Mouse (Mus musculus): Measurements from ENCODE around the gene Emg1. TPM values are rescaled to one million over a fixed set of nuclear protein-coding genes. Genes with fewer than 3 reads are reported as not detected.
A peak's percentile ranks its signal among the peaks of the same experiment; 100 is the strongest.

The Emg1 gene
- polyA plus RNA-seq, 1 experiment from 2014 or later, result 205 TPM

DNA sequence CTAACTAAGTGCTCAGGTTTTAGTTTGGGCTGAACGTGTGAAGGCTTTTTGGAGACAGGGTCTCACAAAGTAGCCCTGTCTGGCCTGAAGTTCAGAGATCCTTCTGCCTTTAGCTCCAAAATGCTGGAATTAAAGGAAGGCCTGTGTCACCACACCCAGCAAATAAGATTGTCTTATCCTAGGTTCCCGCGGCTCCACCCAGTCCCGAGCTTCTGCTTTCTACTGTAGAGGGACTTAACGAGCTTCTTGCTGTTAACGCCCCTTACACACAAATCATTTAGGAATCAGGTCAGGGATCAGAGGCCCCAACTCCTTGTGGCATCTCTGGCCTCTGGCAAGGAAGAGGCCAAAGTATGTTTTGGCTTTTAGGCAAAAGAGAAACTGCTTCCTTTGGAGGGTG lies 39.9 kb downstream of the Emg1 start:
- no peak overlapping the region for H3K4me3 ChIP-seq (ENCODE audit: low read depth, low read length)
- H3K36me3 ChIP-seq (ENCODE audit: control insufficient read depth, insufficient read depth, low read length), result no peaks in the 10 kb centered on the region
- no peak overlapping the region for H3K4me2 ChIP-seq (replicated peaks; ENCODE audit: low read depth, low read length)
- ATAC-seq (ENCODE audit: insufficient number of reproducible peaks, insufficient read depth, low FRiP score, low read depth), result no peak
- WGBS, result 54% methylated on average over 6 of the region's 6 CpGs
- H3K27ac ChIP-seq (ENCODE audit: low read length), result no peak overlapping the region
- H3K4me1 ChIP-seq (ENCODE audit: control insufficient read depth, insufficient read depth, low read length), result no peaks in the 10 kb centered on the region
- H3K9me3 ChIP-seq (ENCODE audit: control insufficient read depth, low read depth, low read length), result no peaks in the 10 kb centered on the region
- H3K9ac ChIP-seq (replicated peaks; ENCODE audit: low read depth, low read length), result no peak overlapping the region
- H3K27me3 ChIP-seq (ENCODE audit: control insufficient read depth, insufficient read depth, low read length), result no peaks in the 10 kb centered on the region

- no peak for ATAC-seq (ENCODE audit: insufficient number of reproducible peaks, insufficient read depth, low FRiP score, low read depth)
- Histone ChIP-seq H3K27me3 (ENCODE audit: control insufficient read depth, insufficient read depth, low read length) (no peaks in the 10 kb centered on the region), H3K4me2 (replicated peaks; ENCODE audit: low read depth, low read length) (no peak overlapping the region), H3K36me3 (ENCODE audit: control insufficient read depth, insufficient read depth, low read length) (no peaks in the 10 kb centered on the region), H3K9me3 (ENCODE audit: control insufficient read depth, low read depth, low read length) (no peaks in the 10 kb centered on the region), H3K4me1 (ENCODE audit: control insufficient read depth, insufficient read depth, low read length) (no peaks in the 10 kb centered on the region), H3K9ac (replicated peaks; ENCODE audit: low read depth, low read length) (no peak overlapping the region), H3K27ac (ENCODE audit: low read length) (no peak overlapping the region), H3K4me3 (ENCODE audit: low read depth, low read length) (no peak overlapping the region)
- WGBS, result 84% methylated on average over 7 of the region's 7 CpGs
Observed at GRCm38 (mm10) chr6:124670281-124670900, 41.6 kb downstream of the Emg1 start.

DNA sequence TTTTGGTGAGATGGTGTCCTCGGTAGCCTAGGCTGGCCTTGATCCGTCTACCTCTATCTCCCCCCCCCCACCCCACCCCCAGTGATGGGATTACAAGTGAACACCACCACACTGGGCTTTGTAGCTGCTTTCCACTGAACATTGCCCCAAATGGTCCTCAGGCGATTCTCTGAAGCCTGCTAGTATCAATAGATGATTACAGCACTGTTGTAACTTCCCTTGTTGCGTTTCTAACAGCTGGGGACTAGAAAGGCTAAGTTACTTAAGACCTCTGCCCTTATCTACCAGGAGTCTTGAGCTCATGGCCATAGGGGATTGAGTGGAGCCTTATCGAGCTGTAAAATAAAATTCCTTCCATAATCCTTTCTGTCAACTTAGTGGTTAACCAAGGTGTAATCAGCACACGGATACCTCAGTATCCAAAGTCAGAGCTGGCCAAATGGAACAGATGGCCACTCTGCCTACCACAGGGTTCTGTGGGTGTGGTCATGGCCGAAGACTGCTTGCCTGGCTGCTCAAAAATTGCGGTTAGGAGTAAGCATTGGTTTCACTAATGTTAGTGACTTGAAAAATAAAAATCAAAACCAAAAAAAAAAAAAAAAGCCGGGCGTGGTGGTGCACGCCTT lies 42.6 kb downstream of the Emg1 start:
- Histone ChIP-seq H3K4me2 (replicated peaks; ENCODE audit: low read depth, low read length) (no peak overlapping the region), H3K4me3 (ENCODE audit: low read depth, low read length) (no peak overlapping the region), H3K9ac (replicated peaks; ENCODE audit: low read depth, low read length) (no peak overlapping the region), H3K27ac (ENCODE audit: low read length) (no peak overlapping the region), H3K36me3 (ENCODE audit: control insufficient read depth, insufficient read depth, low read length) (no peaks in the 10 kb centered on the region), H3K9me3 (ENCODE audit: control insufficient read depth, low read depth, low read length) (no peaks in the 10 kb centered on the region), H3K4me1 (ENCODE audit: control insufficient read depth, insufficient read depth, low read length) (no peaks in the 10 kb centered on the region), H3K27me3 (ENCODE audit: control insufficient read depth, insufficient read depth, low read length) (no peaks in the 10 kb centered on the region)
- ATAC-seq (ENCODE audit: insufficient number of reproducible peaks, insufficient read depth, low FRiP score, low read depth), result no peak
- 85% methylated on average over 11 of the region's 11 CpGs for WGBS

DNA sequence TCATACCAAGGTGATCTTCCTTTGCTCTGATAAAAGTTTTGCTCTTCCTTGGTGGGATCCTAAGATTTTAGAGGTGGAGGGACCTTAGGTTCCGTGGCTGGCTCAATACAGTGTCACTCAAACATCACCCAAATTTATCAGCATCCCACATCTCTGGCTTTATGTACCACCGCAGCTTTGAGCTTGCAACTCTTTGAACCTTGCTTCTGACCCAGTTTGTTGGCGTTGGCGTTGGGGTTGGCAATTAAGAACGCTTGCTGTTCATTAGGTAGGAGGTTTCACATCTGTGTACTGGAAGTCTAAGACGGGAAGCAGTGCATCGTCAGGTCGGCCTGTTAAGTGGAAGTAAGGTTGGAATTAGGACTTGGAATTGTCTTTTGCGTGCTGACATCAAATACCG lies 47.0 kb downstream of the Emg1 start:
- H3K4me1 ChIP-seq (ENCODE audit: control insufficient read depth, insufficient read depth, low read length), result no peaks in the 10 kb centered on the region
- no peak overlapping the region for H3K27ac ChIP-seq (ENCODE audit: low read length)
- no peak for ATAC-seq (ENCODE audit: insufficient number of reproducible peaks, insufficient read depth, low FRiP score, low read depth)
- WGBS, result 92% methylated on average over 10 of the region's 10 CpGs
- H3K4me2 ChIP-seq (replicated peaks; ENCODE audit: low read depth, low read length), result no peak overlapping the region
- H3K4me3 ChIP-seq (ENCODE audit: low read depth, low read length), result no peak overlapping the region
- no peaks in the 10 kb centered on the region for H3K27me3 ChIP-seq (ENCODE audit: control insufficient read depth, insufficient read depth, low read length)
- H3K9ac ChIP-seq (replicated peaks; ENCODE audit: low read depth, low read length), result no peak overlapping the region
- no peaks in the 10 kb centered on the region for H3K36me3 ChIP-seq (ENCODE audit: control insufficient read depth, insufficient read depth, low read length)
- H3K9me3 ChIP-seq (ENCODE audit: control insufficient read depth, low read depth, low read length), result no peaks in the 10 kb centered on the region

GRCm38 (mm10) chr6:124664256-124664655 lies 47.7 kb downstream of the Emg1 start:
- no peak overlapping the region for H3K27ac ChIP-seq (ENCODE audit: low read length)
- WGBS, result 77% methylated on average over 7 of the region's 7 CpGs
- H3K4me3 ChIP-seq (ENCODE audit: low read depth, low read length), result no peak overlapping the region; the same call in 1 of the 2 replicates
- H3K27me3 ChIP-seq (ENCODE audit: control insufficient read depth, insufficient read depth, low read length), result no peaks in the 10 kb centered on the region
- H3K9me3 ChIP-seq (ENCODE audit: control insufficient read depth, low read depth, low read length), result no peaks in the 10 kb centered on the region
- no peak overlapping the region for H3K9ac ChIP-seq (replicated peaks; ENCODE audit: low read depth, low read length)
- peak overlapping the region; percentile 63; the same call in 1 of the 2 replicates for H3K4me2 ChIP-seq (replicated peaks; ENCODE audit: low read depth, low read length)
- no peaks in the 10 kb centered on the region for H3K36me3 ChIP-seq (ENCODE audit: control insufficient read depth, insufficient read depth, low read length)
- no peak for ATAC-seq (ENCODE audit: insufficient number of reproducible peaks, insufficient read depth, low FRiP score, low read depth)
- no peaks in the 10 kb centered on the region for H3K4me1 ChIP-seq (ENCODE audit: control insufficient read depth, insufficient read depth, low read length)

GRCm38 (mm10) chr6:124663424-124663795 lies 48.6 kb downstream of the Emg1 start:
- peak overlapping the region; percentile 63 for H3K4me2 ChIP-seq (replicated peaks; ENCODE audit: low read depth, low read length)
- ATAC-seq (ENCODE audit: insufficient number of reproducible peaks, insufficient read depth, low FRiP score, low read depth), result no peak
- no peaks in the 10 kb centered on the region for H3K4me1 ChIP-seq (ENCODE audit: control insufficient read depth, insufficient read depth, low read length)
- H3K9ac ChIP-seq (replicated peaks; ENCODE audit: low read depth, low read length), result peak overlapping the region; percentile 22; the same call in 1 of the 2 replicates
- H3K27ac ChIP-seq (ENCODE audit: low read length), result no peak overlapping the region
- no peaks in the 10 kb centered on the region for H3K27me3 ChIP-seq (ENCODE audit: control insufficient read depth, insufficient read depth, low read length)
- peak overlapping the region; percentile 63 for H3K4me3 ChIP-seq (ENCODE audit: low read depth, low read length)
- WGBS, result 16% methylated on average over 13 of the region's 13 CpGs
- no peaks in the 10 kb centered on the region for H3K36me3 ChIP-seq (ENCODE audit: control insufficient read depth, insufficient read depth, low read length)
- no peaks in the 10 kb centered on the region for H3K9me3 ChIP-seq (ENCODE audit: control insufficient read depth, low read depth, low read length)

DNA sequence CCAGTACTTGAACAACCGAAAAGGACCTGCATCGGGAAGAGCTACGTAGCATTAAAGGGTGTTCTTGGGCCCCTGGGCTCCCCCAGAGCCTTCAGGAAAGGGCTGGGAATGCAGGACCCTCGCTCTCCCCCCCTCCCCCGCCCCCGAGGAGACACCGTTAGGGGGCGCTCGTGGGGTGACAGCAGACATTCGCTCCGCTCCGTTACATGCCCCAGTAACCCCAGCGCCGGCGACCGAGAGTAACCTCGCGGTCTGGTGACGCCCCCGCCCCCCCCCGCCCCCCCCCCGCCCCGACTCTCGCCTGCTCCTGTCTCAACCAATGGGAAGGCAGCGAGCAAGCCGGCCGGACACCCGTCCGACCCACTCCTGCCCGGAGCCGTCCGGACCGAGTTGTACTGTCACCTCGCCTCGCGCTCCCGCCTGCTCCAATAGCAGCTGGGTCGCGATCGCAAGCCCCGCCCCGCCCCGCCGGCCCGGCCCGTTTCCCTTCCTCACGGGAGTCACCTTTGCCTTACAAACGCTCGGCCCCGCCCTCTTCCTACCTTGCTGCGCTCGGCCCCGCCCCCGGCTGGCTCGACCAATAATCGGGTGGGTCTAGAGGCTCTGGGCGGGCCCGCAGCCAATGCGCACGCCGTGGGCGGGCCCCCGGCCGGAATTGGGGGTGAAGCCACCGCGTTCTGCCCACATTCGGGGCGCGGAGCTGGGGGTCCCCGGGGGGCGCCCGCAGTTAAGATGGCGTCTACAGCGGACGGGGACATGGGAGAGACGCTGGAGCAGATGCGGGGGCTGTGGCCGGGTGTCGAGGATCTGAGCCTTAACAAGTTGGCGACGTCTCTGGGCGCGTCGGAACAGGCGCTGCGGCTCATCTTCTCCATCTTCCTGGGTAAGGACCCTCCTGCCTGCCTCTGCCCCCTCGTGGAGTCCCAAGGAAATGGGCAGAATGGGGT lies 49.2 kb downstream of the Emg1 start, which contains the start of gene Lpcat3:
Gene Lpcat3, plus strand, starts transcription at position 551 of the 947 bp plus-strand sequence.
- H3K36me3 ChIP-seq (ENCODE audit: control insufficient read depth, insufficient read depth, low read length), result no peaks in the 10 kb centered on the region
- peak within 1 kb of the TSS; percentile 40; the same call in 1 of the 2 replicates for H3K9ac ChIP-seq (replicated peaks; ENCODE audit: low read depth, low read length)
- under 1% methylated on average over 82 of the region's 87 CpGs for WGBS
- no peaks in the 10 kb centered on the region for H3K4me1 ChIP-seq (ENCODE audit: control insufficient read depth, insufficient read depth, low read length)
- peak within 1 kb of the TSS; percentile 53 for H3K27ac ChIP-seq (ENCODE audit: low read length)
- ATAC-seq (ENCODE audit: insufficient number of reproducible peaks, insufficient read depth, low FRiP score, low read depth), result peak; percentile 98
- no peaks in the 10 kb centered on the region for H3K9me3 ChIP-seq (ENCODE audit: control insufficient read depth, low read depth, low read length)
- H3K27me3 ChIP-seq (ENCODE audit: control insufficient read depth, insufficient read depth, low read length), result no peaks in the 10 kb centered on the region
- peak within 1 kb of the TSS; percentile 63 for H3K4me3 ChIP-seq (ENCODE audit: low read depth, low read length)
- H3K4me2 ChIP-seq (replicated peaks; ENCODE audit: low read depth, low read length), result peak within 1 kb of the TSS; percentile 63

DNA sequence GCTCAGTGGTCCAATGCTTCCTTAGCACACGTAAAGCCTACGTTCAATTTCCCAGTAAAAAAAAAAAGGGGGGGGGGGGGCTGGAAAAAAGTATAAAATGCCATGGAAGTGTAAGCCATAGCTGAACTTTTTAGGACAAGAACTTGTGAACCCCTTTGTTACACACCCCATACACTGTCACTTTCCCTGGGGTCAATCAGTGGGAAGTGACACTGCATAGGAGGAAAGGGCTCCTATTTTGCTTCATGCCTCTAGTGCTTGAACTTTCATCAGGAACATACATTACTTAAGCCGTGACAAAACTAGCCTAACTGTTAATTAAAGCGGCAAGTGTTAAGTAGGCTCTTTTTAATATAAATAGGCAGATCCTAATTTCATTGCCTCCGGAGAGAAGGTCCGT lies 50.0 kb downstream of the Emg1 start:
- 30% methylated on average over 6 of the region's 6 CpGs for WGBS
- ATAC-seq (ENCODE audit: insufficient number of reproducible peaks, insufficient read depth, low FRiP score, low read depth), result no peak

More for the DNA sequence above, 50.0 kb downstream of the Emg1 start:
- Histone ChIP-seq H3K4me2 (replicated peaks; ENCODE audit: low read depth, low read length) (peak overlapping the region; percentile 49), H3K9me3 (ENCODE audit: control insufficient read depth, low read depth, low read length) (no peaks in the 10 kb centered on the region), H3K27me3 (ENCODE audit: control insufficient read depth, insufficient read depth, low read length) (no peaks in the 10 kb centered on the region), H3K36me3 (ENCODE audit: control insufficient read depth, insufficient read depth, low read length) (no peaks in the 10 kb centered on the region), H3K4me1 (ENCODE audit: control insufficient read depth, insufficient read depth, low read length) (no peaks in the 10 kb centered on the region), H3K9ac (replicated peaks; ENCODE audit: low read depth, low read length) (peak overlapping the region; percentile 40; the same call in 1 of the 2 replicates), H3K4me3 (ENCODE audit: low read depth, low read length) (peak overlapping the region; percentile 63), H3K27ac (ENCODE audit: low read length) (peak overlapping the region; percentile 48; the same call in 1 of the 2 replicates)

Measured in stomach, embryonic 14.5 days (tissue).